Mouse (Mus musculus) ZHBTc4 (cell line): ENCODE measurements around the gene Gm12887.
A peak's percentile ranks its signal among the peaks of the same experiment; 100 is the strongest.

Experiments used
- DNase-seq: peaks from one replicate; pipeline ENCODE4 v3.0.0-alpha.2; 2011; ENCODE audit warnings: low read depth, low spot score

The Gm12887 gene

DNA sequence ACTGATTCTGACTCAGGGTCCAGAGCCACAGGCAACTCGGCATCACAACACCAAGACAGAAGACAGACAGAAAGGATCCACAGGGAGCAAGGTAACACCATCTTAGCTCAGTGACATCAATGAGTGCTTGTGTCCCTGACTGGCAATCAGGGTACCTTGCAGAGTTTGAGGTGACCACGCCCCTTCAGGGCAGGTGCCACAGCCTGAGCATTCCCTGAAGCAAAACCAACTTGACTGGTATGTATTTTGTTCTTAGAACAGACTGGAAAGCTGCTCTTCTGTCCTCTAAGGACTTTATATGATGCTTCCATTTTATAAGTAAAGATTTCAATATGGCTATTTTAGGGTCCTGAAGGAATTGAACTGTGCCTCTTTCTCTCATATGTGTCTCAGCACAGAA is at the start of gene Gm12887:
Gene Gm12887 (minus strand): TSS at position 101 of the 400 bp plus-strand sequence.
- no peak for DNase-seq

DNA sequence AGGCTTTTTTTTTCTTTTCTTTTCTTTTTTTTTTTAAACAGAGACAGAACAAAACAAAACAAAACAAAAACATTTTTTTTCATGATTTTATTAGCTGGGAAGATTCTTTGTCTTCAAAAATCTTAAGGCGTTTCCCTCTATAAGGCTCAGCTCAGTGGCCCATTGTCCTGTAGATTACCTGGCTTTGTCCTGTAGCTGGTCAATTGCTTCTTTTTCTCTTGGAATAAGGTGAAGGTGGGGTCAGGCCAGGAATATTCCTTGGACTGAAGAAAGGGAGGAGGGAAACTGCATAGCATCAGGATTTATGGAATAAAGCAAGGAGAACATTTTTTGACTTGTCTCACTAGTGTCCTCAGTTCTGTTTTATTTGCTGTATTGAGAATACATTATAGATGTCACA is 35.1 kb upstream of the Gm12887 start:
- peak; percentile 47 for DNase-seq
